Mouse (Mus musculus): ENCODE results near the gene Rab17. TPM values are rescaled to one million over a fixed set of nuclear protein-coding genes. Genes with fewer than 3 reads are reported as not detected.

Rab17 gene
- total RNA-seq, 2 experiments from 2014 or later, result 2.0 to 2.1 TPM

GRCm38 (mm10) chr1:90997641-90998040, 28.2 kb upstream of the Rab17 start:
- intact Hi-C loops (cut with DNase I), result loop anchor here (2.0 kb wide), 2 partner anchors 17 to 55 kb away; no protein-coding TSS in a partner anchor
- peak in 1 of 2 experiments; percentile 7 for DNase-seq

GRCm38 (mm10) chr1:90997136-90997535, 27.7 kb upstream of the Rab17 start:
- peak in 1 of 2 experiments; percentile 1 for DNase-seq
- intact Hi-C loops (cut with DNase I), result loop anchor here (2.0 kb wide), 1 partner anchor 16 kb away; no protein-coding TSS in a partner anchor

DNA sequence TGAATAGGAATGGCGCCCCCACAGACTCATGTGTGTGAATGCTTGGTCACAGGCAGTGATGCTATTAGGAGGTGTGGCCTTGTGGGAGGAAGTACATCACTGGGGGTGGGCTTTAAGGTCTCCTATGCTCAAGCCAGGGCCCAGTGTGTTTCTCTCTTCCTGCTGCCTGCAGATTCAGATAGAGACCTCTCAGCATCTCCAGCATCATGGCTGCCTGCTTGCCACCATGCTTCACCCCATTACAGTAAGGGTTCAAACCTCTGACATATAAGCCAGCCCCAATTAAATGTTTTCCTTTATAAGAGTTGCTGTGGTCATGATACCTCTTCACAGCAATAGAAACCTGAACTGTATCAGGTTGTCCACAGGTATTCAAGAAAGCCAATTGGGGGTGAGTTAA, 26.5 kb upstream of the Rab17 start:
- no peak for DNase-seq

DNA sequence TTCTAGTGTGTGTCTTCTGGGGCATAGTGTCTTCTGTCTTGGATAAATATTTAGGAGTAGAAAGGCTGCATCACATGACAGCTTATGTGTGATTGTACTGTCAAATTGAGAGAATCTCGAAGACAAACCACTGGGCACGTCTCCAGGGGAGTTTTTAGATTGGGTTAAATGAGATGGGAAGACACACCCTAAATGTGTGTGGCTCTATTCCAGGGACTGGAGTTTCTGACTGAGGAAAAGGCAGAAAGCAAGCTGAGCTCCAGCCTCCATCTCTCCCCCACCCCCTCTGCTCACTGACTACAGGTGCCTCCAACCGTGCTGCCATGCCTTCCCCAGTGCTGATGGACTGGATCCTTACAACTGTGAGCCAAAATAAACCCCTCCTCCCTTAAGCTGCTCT, 11.9 kb upstream of the Rab17 start:
- peak in 1 of 2 experiments; percentile 2 for DNase-seq
- intact Hi-C loops (cut with DNase I), result loop anchor here (2.0 kb wide), 1 partner anchor 15 kb away; no protein-coding TSS in a partner anchor

More for the DNA sequence above, 26.5 kb upstream of the Rab17 start:
- intact Hi-C loops (cut with DNase I), result loop anchor here (2.0 kb wide), 1 partner anchor 15 kb away; no protein-coding TSS in a partner anchor

DNA sequence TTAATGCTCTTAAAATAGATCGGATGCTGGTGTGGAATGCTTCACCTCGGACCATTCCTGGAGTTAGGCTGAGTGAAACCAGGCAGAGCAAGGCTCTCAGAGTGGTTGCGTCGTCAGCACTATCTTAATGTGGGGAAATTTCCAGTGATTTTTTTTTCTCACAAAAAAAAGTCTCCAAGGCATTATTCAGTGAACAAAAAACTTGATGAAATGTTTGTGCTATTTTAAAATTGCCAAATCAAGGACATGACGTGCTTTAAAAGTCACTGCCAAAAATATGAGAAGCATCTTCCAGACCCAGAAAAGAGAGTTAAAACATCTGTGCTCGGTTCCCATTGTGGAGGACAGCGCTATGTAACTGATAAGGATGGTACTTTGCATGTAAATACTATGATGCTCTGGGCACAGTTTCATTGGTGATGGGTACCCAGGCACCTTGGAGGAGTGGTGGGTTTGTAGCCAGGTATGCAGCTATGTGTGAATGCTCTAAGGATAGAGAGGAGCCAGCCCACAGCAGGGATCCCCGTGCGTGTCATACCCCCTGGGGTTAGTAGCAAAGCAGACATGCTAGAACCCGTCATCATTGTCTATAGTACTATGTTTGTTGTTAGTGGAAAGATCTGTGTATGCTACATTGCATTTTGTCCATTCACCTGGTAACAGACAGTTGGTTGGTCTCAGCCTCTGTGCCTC, 11.3 kb upstream of the Rab17 start:
- DNase-seq, result peak in 1 of 2 experiments; percentile 7
- intact Hi-C loops (cut with DNase I), result loop anchor here (2.0 kb wide), 1 partner anchor 16 kb away; no protein-coding TSS in a partner anchor

DNA sequence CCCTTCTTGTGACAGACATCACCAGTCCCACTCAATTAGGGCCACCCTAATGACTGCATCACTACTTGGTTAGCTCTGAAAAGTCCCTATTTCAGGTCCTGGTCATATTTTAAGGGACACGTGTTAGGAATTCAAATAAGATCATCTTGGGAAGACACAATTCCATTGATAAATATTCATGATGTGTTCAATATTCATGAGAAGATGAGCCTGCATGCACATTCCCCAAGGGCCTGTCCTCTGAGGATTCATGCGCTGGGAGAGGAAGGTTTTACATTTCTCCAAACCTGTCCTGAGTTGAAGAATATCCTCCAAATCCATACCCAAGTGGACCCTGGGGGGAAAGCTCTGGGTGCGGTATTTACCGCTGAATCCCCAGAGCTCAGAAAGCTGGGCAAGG, 6.5 kb upstream of the Rab17 start:
- DNase-seq, result peak in 1 of 2 experiments; percentile 1
- intact Hi-C loops (cut with DNase I), result loop anchor here (1.0 to 2.0 kb wide), 2 partner anchors 41 to 235 kb away; no protein-coding TSS in a partner anchor

DNA sequence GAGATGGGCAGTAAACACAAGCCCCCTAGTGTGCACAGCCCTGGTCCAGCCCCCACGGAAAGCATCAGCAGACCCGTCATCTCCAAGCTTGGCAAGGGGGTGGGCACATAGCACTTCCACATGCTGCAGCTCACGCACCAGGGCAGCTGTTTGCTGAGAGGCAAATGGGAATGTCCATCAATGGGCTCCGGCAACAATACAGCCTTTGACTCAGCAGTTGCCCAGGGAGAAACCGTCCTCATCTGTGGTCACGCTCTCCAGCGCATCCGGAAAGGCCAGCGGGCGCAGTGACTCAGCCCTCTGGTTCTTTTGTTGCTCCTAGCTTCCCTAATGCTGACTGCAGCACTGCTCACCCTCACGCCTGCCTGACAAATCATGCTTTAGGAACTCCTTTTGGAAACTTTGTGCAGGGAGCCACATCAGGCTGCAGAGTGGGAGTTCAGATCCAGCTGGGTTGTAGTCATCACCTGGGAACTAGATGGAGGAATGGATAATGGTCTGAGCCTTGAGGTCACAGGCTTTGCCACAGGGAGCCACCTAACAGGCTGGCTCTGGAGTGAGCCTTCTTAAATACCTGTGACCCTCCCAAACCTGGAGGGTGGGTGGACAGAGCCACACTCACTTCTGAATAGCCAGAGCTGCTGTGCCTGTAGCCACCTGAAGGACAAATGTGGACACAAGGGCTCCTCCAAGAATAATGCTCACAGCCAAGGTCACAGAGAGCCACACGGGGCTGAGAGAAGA, 5.6 kb upstream of the Rab17 start:
- DNase-seq, result peak; percentile 39 to 44
- intact Hi-C loops (cut with DNase I), result loop anchor here (1.0 to 5.0 kb wide), 3 partner anchors 42 to 236 kb away; partner anchors contain the start of gene Ramp1

- peak in 1 of 2 experiments; percentile 1 for DNase-seq
- intact Hi-C loops (cut with DNase I), result loop anchor here (1.0 to 5.0 kb wide), 4 partner anchors 67 to 266 kb away; partner anchors contain the start of gene Ramp1
These were observed 4.1 kb upstream of the Rab17 start for GRCm38 (mm10) chr1:90973574-90973911.

- intact Hi-C loops (cut with DNase I), result loop anchor here (1.0 to 5.0 kb wide), 4 partner anchors 68 to 266 kb away; partner anchors contain the start of gene Ramp1
- peak; percentile 95 to 99 for DNase-seq
These were observed 3.6 kb upstream of the Rab17 start for GRCm38 (mm10) chr1:90972911-90973573.

DNA sequence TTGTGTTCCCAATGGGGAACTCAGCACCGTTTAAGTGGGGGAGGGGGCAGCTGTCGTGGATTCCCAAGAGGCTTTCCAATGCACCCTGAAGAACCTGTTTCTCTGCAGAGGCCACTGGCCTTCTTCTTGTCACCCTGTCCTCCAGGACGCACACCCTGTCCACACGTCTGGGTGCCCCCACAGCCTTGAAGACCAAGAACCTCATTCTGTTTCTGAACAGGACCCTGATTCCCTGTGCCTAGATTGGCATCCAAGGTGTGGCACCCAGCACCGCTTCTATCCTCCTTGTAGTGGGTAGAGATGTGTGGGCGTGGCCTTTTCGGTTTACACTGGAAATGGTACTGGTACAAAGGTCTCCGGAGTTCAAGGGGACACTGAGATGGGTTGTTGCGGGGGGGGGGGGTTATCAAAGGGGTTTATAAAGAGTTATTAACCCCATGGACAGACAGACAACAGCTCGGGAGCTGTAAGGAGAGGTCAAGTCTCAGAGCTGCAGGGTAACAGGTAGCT, 475 bp upstream of the Rab17 start:
- DNase-seq, result no peak
- intact Hi-C loops (cut with DNase I), result loop anchor here (5.0 kb wide), 1 partner anchor 207 kb away; the partner anchor contains the start of gene Ramp1

DNA sequence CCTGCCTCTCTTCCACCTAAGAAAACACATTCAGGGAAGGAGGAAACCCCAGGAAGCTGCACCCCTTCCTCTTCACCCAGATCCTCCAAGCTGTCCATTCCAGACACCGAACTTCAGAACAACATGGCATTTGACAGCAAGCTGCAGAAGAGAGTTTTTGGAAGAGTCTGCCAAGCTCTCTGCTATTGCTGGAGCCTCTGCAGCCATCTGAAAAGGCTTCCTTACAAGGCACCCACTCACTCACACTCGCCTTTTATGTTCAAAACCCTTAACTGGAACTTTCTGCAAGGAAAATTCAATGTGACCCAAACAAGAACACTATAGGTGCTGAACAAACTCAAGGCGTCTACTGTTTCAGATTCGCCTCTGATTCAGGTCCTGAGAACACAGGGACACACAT, 812 bp downstream of the Rab17 start:
- intact Hi-C loops (cut with DNase I), result no loop called here

GRCm38 (mm10) chr1:90967583-90967982, 1.9 kb downstream of the Rab17 start:
- intact Hi-C loops (cut with DNase I), result no loop called here
- DNase-seq, result peak; percentile 55 to 62

More for the DNA sequence above, 812 bp downstream of the Rab17 start:
- DNase-seq, result no peak

GRCm38 (mm10) chr1:90962994-90963393, 6.5 kb downstream of the Rab17 start:
- no peak for DNase-seq
- intact Hi-C loops (cut with DNase I), result no loop called here

DNA sequence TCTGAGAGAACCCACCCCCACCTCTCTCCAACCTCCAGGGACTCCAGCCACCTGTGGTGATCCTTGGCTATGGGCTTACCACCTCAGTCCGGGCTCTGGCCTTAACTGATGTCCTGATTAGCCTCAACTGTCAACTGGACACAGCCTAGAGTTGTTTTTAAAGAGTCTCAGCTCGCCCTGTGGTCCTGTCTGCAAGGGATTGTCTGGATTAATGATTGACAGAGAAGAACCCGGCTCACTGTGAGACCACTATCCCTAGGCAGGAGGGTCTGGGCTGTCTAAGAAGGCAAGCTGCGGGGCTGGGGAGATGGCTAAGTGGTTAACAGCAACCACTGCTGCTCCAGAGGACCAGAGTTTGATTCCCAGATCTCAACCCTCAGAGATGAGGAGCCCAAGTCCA, 6.9 kb downstream of the Rab17 start:
- intact Hi-C loops (cut with DNase I), result no loop called here
- no peak for DNase-seq

DNA sequence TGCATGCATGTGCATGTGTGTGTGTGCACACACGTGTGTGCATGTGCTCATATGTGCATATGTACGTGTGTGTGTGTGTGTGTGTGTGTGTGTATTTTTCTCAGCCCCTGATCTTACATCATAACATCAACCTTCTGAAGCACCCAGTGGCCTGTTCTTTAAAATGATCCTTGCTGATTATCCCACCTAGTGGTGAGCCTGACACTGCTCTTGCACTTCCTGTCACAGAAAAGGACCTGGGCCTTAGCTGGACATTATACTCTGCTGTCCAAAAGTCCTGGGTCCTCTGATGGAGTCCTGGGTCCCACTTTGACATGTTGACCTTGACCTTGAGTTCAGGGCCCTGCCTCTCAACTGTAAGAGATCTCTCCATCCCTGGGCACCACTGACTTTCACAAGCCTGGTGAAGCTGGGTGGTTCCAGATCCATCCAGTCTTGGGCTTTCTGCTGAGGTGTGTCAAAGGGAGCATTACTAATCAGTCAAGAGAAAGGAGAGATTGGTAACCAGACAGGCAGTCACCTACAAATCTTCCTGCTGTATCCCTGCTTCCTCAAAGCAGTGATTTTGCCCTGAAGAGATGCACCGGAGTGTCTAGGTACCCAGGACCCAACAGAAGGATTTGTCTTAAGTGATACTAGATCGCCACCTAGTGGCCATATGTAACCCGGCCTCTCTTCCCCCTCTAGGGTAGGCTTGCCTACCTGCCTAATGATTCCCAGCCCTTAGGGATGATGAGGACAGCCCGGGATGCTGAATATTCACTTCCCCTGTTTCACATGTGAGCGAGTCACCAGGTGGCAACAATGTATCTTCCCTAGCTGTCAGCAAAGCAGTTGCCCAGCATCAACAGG, 13.0 kb downstream of the Rab17 start:
- DNase-seq, result peak; percentile 60 to 68
- intact Hi-C loops (cut with DNase I), result loop anchor here (1.0 to 2.0 kb wide), 4 partner anchors 28 to 896 kb away; no protein-coding TSS in a partner anchor

- intact Hi-C loops (cut with DNase I), result no loop called here
- no peak for DNase-seq
These were observed 15.8 kb downstream of the Rab17 start for GRCm38 (mm10) chr1:90953688-90954087.

- DNase-seq, result no peak
- intact Hi-C loops (cut with DNase I), result no loop called here
These were observed 16.7 kb downstream of the Rab17 start, which contains the start of gene Prlh for GRCm38 (mm10) chr1:90952808-90953207. Prlh (plus strand) TSS chr1:90953108.

DNA sequence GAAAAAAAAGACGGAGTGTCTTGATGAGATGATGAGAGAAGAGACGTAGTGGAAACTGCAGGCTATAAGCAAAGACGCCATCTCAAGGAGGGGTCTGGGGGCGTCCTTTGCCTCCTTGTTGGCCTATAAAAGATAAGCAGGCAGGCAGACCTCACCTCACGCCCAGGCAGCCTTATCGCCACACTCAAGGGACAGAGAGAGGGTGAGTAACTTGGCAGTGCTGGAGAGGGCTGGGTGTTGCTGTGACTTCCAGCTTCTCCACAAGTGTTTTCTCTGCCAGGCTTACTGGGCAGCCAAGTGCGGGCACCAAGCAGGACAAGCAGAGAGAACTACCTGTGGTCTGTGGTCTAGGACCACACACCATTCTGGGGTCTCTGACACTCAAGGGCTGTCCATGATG, 17.8 kb downstream of the Rab17 start:
- intact Hi-C loops (cut with DNase I), result no loop called here
- no peak for DNase-seq

DNA sequence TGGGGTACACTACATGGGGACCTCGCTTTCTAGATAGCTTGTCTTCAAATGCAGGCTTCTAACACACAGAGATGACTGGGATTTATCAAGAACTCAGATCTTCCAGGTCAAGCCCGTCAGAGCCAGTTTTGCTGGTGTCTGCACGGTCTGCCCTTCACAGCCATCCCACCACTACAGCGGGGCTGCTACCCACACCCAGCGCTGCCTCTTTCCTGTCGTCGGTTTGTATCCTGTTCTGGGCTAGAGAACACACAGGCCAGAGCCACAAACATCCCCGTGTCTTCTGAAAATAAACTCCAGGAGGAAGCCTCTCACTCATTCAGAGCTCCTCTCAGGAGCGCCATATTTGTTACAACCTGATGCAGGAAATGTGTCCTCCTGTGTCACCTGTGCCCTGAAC, 20.2 kb downstream of the Rab17 start:
- intact Hi-C loops (cut with DNase I), result no loop called here
- DNase-seq, result no peak

All from heart, postnatal 36 days (tissue).